Mouse (Mus musculus) forebrain, embryonic 11.5 days (tissue): Measurements from ENCODE around the gene Olfr1369-ps1. TPM values are rescaled to one million over a fixed set of nuclear protein-coding genes. Genes with fewer than 3 reads are reported as not detected.

Experiments used
- ATAC-seq: fragments of 200-750 bp; cut with Nextera tagmentation; replicated peaks from 2 replicates; pipeline ENCODE4 v1.8.0; 2017; ENCODE audit warnings: moderate TSS enrichment; ENCODE audit not compliant: low FRiP score
- DNase-seq: peaks from one replicate; pipeline ENCODE4 v3.0.0-alpha.2; 2017; ENCODE audit warnings: low spot score
- H3K27ac ChIP-seq: fragments of 300-500 bp; sonication (generic); 2 replicates; pipeline ENCODE4 v1.5.1; 2014; ENCODE audit warnings: low read depth, low read length
- H3K27me3 ChIP-seq: fragments of 300-500 bp; sonication (generic); 2 replicates; pipeline ENCODE4 v1.6.1; 2014; ENCODE audit warnings: mild to moderate bottlenecking, low read length, mixed read lengths; ENCODE audit not compliant: control insufficient read depth, insufficient read depth
- H3K36me3 ChIP-seq: fragments of 300-500 bp; sonication (generic); 2 replicates; pipeline ENCODE4 v1.6.1; 2014; ENCODE audit warnings: mild to moderate bottlenecking, low read length, moderate library complexity, mixed read lengths; ENCODE audit not compliant: control insufficient read depth, insufficient read depth
- H3K4me1 ChIP-seq: fragments of 300-500 bp; sonication (generic); replicated peaks from 2 replicates; pipeline ENCODE4 v1.6.1; 2014; ENCODE audit warnings: low read length, mixed read lengths; ENCODE audit not compliant: control insufficient read depth, insufficient read depth
- H3K4me2 ChIP-seq: fragments of 300-500 bp; sonication (generic); 2 replicates; pipeline ENCODE4 v1.6.1; 2014; ENCODE audit warnings: low read depth, mild to moderate bottlenecking, low read length, moderate library complexity, mixed read lengths; ENCODE audit not compliant: severe bottlenecking
- H3K4me3 ChIP-seq: fragments of 300-500 bp; sonication (generic); 2 replicates; pipeline ENCODE4 v1.5.1; 2014; ENCODE audit warnings: low read depth, low read length
- H3K9ac ChIP-seq: fragments of 300-500 bp; sonication (generic); 2 replicates; pipeline ENCODE4 v1.6.1; 2014; ENCODE audit warnings: low read length
- H3K9me3 ChIP-seq: fragments of 300-500 bp; sonication (generic); 2 replicates; pipeline ENCODE4 v1.6.1; 2016; ENCODE audit warnings: low read length, mixed read lengths; ENCODE audit not compliant: control insufficient read depth
- WGBS: fragments of 180-500 bp; shearing (Covaris S2); extraction: QIAGEN DNeasy Blood & Tissue Kit; methylation state at CpG from one replicate; pipeline ENCODE4 v1.1.7; 2014; 5-methylcytosine and 5-hydroxymethylcytosine counted together
- polyA plus RNA-seq: library from polyadenylated mRNA; unstranded; fragments of >200 nt; fragmentation: Nextera tagmentation; extraction: Ambion mirVana; gene quantifications from 2 replicates; pipeline ENCODE4 v1.2.1, GENCODE M21; 2014

Gene Olfr1369-ps1
- polyA plus RNA-seq, 1 experiment from 2014 or later, result not detected

DNA sequence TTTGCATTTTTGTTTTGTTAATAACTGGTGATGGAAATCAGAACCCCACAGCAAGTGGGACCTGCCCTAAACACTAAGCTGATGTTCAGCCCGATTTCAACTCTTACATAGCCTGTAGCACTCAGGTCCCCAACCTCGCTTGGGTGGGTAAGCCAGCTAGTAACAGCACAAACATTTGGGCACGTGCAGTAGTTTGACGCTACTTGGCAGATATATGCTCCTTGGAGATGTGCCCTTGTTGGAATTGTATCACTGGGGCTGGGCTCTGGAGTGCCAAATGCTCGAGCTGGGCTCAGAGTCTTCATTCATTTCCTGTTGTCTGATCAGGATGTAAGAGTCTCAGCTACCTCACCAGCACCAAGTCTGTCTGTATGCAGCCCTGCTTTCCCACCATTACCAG lies 51.3 kb downstream of the Olfr1369-ps1 start:
- Histone ChIP-seq H3K27ac (no peak overlapping the region), H3K36me3 (no peaks in the 10 kb centered on the region), H3K9me3 (no peaks in the 10 kb centered on the region), H3K4me3 (no peak overlapping the region), H3K9ac (no peak overlapping the region), H3K4me2 (no peak overlapping the region), H3K4me1 (no peaks in the 10 kb centered on the region), H3K27me3 (no peaks in the 10 kb centered on the region)
- DNase-seq (no peak), ATAC-seq (no peak)
- 60% methylated on average over 5 of the region's 5 CpGs for WGBS

DNA sequence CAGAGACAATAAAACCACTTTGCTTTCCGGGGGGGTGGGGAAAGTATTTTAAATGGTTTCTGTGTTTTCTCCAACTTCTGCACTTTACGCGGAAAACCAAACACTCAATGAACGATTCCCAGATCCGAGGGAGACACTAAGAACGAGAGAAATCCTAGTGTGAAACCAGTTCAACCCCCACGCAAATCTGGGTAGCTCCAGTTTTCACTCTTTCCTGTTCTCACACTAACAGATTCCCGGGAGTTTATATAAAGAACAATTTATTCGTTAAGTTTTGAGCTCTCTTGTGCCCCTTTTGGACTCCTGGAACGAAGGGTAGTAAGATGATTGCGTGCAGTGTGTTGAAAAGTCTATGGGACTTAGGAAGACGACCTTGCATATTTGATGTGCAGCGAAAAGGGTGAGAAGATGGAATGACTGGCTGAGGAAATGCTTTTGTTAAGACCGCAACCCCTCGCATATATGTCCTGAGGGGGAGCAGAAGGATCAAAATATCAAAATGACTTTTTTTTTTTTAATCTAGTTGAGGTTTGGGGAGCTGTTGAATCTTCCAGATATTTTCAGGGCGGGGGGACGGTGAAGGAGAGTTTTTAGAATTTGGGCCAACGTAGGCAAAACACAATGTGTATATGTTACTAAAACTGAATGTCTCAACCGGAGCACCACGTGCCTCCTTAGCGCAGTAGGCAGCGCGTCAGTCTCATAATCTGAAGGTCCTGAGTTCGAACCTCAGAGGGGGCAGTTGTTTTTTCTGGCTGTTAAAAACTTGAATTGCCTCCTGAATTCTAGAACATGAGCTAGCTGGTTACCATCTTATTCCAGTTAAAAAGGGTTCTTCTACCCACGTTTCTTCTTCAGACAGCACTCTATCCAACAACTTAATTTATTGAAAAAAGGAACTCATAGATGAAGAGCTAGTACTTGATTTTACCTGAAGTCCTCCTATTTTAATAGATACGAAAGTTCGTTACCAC lies 55.9 kb downstream of the Olfr1369-ps1 start:
- Histone ChIP-seq H3K4me3 (peak overlapping the region; percentile 50), H3K36me3 (no peaks in the 10 kb centered on the region), H3K4me2 (peak overlapping the region; percentile 50), H3K27ac (no peak overlapping the region), H3K9me3 (no peaks in the 10 kb centered on the region), H3K27me3 (no peaks in the 10 kb centered on the region), H3K4me1 (peaks cover 3% of the 10 kb centered on the region; the same call in 1 of the 2 replicates), H3K9ac (peak overlapping the region; percentile 55)
- DNase-seq (peak; percentile 87), ATAC-seq (peak; percentile 60)
- 2% methylated on average over 27 of the region's 27 CpGs for WGBS

GRCm38 (mm10) chr13:21167910-21168300 lies 56.6 kb downstream of the Olfr1369-ps1 start:
- H3K9me3 ChIP-seq, result no peaks in the 10 kb centered on the region
- under 1% methylated on average over 8 of the region's 8 CpGs for WGBS
- ATAC-seq, result peak; percentile 58

DNA sequence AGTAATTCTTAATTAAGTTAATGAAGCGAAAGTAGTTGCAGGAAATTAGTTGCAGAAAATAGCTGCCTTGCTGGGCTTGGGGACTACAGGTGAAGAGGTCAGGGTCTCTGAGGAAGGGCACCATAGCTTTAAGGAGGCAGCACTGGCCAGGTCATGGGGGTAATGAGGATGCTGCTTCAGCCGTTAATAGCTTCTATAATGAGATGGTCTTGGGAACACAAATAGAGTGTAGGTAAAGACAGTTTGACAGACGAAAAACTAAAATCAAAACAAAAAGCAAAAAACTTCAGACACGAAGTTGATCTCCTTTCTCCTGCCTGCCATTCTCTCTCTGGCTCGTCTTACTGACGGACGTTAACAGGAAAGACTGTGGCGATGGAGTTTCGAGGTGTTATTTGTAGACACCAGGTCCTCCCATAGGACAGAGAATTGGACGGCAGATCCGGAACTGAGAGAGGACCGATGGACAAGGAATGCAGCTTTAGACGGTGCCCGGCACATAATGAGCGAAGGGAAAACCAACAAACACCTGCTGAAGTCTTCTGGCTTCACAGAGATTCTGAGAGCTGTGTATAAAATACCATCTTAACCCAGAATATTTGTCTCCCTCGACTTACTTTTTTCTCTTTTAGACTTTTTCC lies 57.2 kb downstream of the Olfr1369-ps1 start:
- Histone ChIP-seq H3K36me3 (no peaks in the 10 kb centered on the region), H3K4me3 (peak overlapping the region; percentile 50), H3K4me2 (peak overlapping the region; percentile 72), H3K27me3 (no peaks in the 10 kb centered on the region), H3K4me1 (peaks cover 3% of the 10 kb centered on the region; the same call in 1 of the 2 replicates), H3K27ac (no peak overlapping the region), H3K9ac (peak overlapping the region; percentile 43), H3K9me3 (no peaks in the 10 kb centered on the region)
- no peak for DNase-seq
- 2% methylated on average over 16 of the region's 16 CpGs for WGBS
- no peak for ATAC-seq

More at GRCm38 (mm10) chr13:21167910-21168300, 56.6 kb downstream of the Olfr1369-ps1 start:
- no peak for DNase-seq
- peaks cover 3% of the 10 kb centered on the region; the same call in 1 of the 2 replicates for H3K4me1 ChIP-seq
- H3K4me2 ChIP-seq, result peak overlapping the region; percentile 72
- no peak overlapping the region for H3K27ac ChIP-seq
- H3K9ac ChIP-seq, result no peak overlapping the region
- no peaks in the 10 kb centered on the region for H3K36me3 ChIP-seq
- no peaks in the 10 kb centered on the region for H3K27me3 ChIP-seq
- H3K4me3 ChIP-seq, result peak overlapping the region; percentile 50

Other genes starting within 250 kb of the Olfr1369-ps1 start
- not detected in 2 replicates for gene Olfr1370, start 36.5 kb upstream of the Olfr1369-ps1 start, polyA plus RNA-seq
- not detected in 2 replicates for gene Olfr263, start 18.2 kb downstream of the Olfr1369-ps1 start, polyA plus RNA-seq
- gene Olfr1368, start 34.4 kb downstream of the Olfr1369-ps1 start, polyA plus RNA-seq, result not detected in 2 replicates
- 178 and 183 TPM in 2 replicates for gene Trim27, start 68.0 kb downstream of the Olfr1369-ps1 start, polyA plus RNA-seq
- not detected in 2 replicates for gene Gpx5, start 181.2 kb downstream of the Olfr1369-ps1 start, polyA plus RNA-seq
- not detected in 2 replicates for gene Gpx6, start 200.6 kb downstream of the Olfr1369-ps1 start, polyA plus RNA-seq
- gene Olfr1367, start 235.4 kb downstream of the Olfr1369-ps1 start, polyA plus RNA-seq, result not detected in 2 replicates